Comparison of ENCODE assay signal across 8 mouse cellular contexts in the genomic region with DNA sequence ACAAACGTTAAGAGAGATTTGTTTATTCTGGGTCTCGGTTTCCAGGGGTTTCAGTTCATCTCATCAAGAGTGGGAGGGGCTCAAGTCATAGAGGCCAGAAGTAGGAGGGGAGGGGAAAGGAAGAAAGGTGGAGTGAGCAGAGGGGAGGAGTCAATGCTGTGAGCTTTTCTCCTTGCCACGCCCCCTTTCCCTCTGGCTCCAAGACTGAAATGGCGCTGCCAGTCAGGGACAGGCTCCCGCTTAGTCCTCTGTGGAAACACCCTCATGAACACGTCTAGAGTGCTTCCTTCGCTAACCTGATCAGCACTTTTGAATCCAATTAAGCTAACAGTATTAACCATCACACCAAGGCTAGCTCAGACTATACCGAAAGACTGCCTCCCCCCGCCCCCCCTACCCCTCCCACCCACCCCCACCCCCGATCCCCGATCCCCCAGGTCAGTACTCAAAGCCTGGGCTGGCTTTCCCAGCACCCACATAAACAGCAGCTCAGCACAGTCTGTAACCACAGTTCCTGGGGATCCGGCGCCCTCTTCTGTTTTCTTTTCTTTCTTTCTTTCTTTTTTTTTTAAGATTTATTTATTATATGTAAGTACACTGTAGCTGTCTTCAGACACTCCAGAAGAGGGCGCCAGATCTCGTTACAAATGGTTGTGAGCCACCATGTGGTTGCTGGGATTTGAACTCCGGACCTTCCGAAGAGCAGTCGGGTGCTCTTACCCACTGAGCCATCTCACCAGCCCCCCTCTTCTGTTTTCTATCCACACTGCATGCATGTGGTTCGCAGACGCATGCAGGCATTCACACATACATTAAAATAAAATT.
DNase-seq lines count a peak whose midpoint lies in the region; ATAC-seq and TF ChIP-seq lines count a peak whose summit lies in the region.
"Had no signal": no experiment of that assay in that cellular context is flagged by ENCODE, and none has a peak within 500 bp of the region (broad histone marks: within the 10 kb centered on the region; RNA-seq: fewer than 3 reads in every experiment).

No protein-coding gene starts in this region.

- intact Hi-C loops in left cerebral cortex, adult 2 months (cut with DNase I), result no loop called here
- intact Hi-C loops in left cerebral cortex, postnatal 10 days (cut with DNase I), result no loop called here

- no peak overlapping the region for H3K4me3 ChIP-seq in left cerebral cortex, adult 2 months
- no peak overlapping the region for H3K4me3 ChIP-seq in limb, embryonic 13.5 days
- no peak overlapping the region for H3K4me3 ChIP-seq in stomach, embryonic 14.5 days (ENCODE audit: low read depth, low read length)

- no peak for DNase-seq in left cerebral cortex, adult 2 months (ENCODE audit: extremely low spot score in 1 of 2, low spot score in 2 of 2)
- DNase-seq in left cerebral cortex, postnatal 10 days (ENCODE audit: extremely low spot score in 1 of 2, low spot score in 2 of 2), result no peak
- peak; percentile 70 for DNase-seq in embryo, embryonic 9.5 days (ENCODE audit: extremely low spot score)
- no peak for DNase-seq in adrenal gland, postnatal 10 days
- DNase-seq: heart, postnatal 4 days had no signal

- H3K4me1 ChIP-seq in limb, embryonic 13.5 days, result peaks cover 20% of the 10 kb centered on the region
- no peaks in the 10 kb centered on the region for H3K4me1 ChIP-seq in stomach, embryonic 14.5 days (ENCODE audit: control insufficient read depth, insufficient read depth, low read length)

- no peak overlapping the region for H3K9ac ChIP-seq in limb, embryonic 13.5 days
- no peak overlapping the region for H3K9ac ChIP-seq in stomach, embryonic 14.5 days (replicated peaks; ENCODE audit: low read depth, low read length)

- 50% methylated on average over 20 of the region's 20 CpGs for WGBS in limb, embryonic 13.5 days
- 38% methylated on average over 20 of the region's 20 CpGs for WGBS in stomach, embryonic 14.5 days

- no peaks in the 10 kb centered on the region for H3K9me3 ChIP-seq in limb, embryonic 13.5 days
- H3K9me3 ChIP-seq in stomach, embryonic 14.5 days (ENCODE audit: control insufficient read depth, low read depth, low read length), result no peaks in the 10 kb centered on the region

- H3K4me2 ChIP-seq in limb, embryonic 13.5 days (replicated peaks), result peak overlapping the region; percentile 14; the same call in 1 of the 2 replicates
- 0 out of 2 replicates have a peak overlapping the region, but pooled peaks have one; percentile 14 for H3K4me2 ChIP-seq in stomach, embryonic 14.5 days (replicated peaks; ENCODE audit: low read depth, low read length)

- no peak overlapping the region for H3K27ac ChIP-seq in left cerebral cortex, adult 2 months
- H3K27ac ChIP-seq in limb, embryonic 13.5 days, result no peak overlapping the region
- H3K27ac ChIP-seq in stomach, embryonic 14.5 days (ENCODE audit: low read length), result no peak overlapping the region

- H3K27me3 ChIP-seq in limb, embryonic 13.5 days, result peaks cover 13% of the 10 kb centered on the region; the same call in 1 of the 2 replicates
- H3K27me3 ChIP-seq in stomach, embryonic 14.5 days (ENCODE audit: control insufficient read depth, insufficient read depth, low read length), result no peaks in the 10 kb centered on the region

- H3K36me3 ChIP-seq in limb, embryonic 13.5 days, result no peaks in the 10 kb centered on the region
- H3K36me3 ChIP-seq in stomach, embryonic 14.5 days (ENCODE audit: control insufficient read depth, insufficient read depth, low read length), result no peaks in the 10 kb centered on the region

- no peak for ATAC-seq in limb, embryonic 13.5 days (ENCODE audit: low FRiP score, low read depth)
- peak; percentile 37; the same call in 1 of the 2 replicates for ATAC-seq in stomach, embryonic 14.5 days (ENCODE audit: insufficient number of reproducible peaks, insufficient read depth, low FRiP score, low read depth)
- no peak for ATAC-seq in megakaryocyte-erythroid progenitor cell, adult 5-6 weeks (replicated peaks; ENCODE audit: low FRiP score, low TSS enrichment, poor library complexity, severe bottlenecking)

- peak; percentile 22 for TF ChIP-seq CTCF in left cerebral cortex, adult 2 months (IDR thresholded peaks at IDR 0.05)
